Mouse (Mus musculus): ENCODE data around the gene Eepd1. TPM values are rescaled to one million over a fixed set of nuclear protein-coding genes. Genes with fewer than 3 reads are reported as not detected.

Eepd1 gene
- total and polyA plus RNA-seq, 2 experiments from 2014 or later: 19.9 to 21.4 TPM

- 55% methylated on average over 4 of the region's 4 CpGs for WGBS
- H3K27me3 ChIP-seq (ENCODE audit: control insufficient read depth, insufficient read depth, low read length): no peaks in the 10 kb centered on the region
- H3K36me3 ChIP-seq (replicated peaks; ENCODE audit: control insufficient read depth, insufficient read depth, low read length): no peaks in the 10 kb centered on the region
- H3K4me2 ChIP-seq (ENCODE audit: low read depth, low read length): no peak overlapping the region
- no peak overlapping the region for H3K9ac ChIP-seq (replicated peaks; ENCODE audit: low read depth, low read length)
- ATAC-seq (ENCODE audit: insufficient read depth, low read depth) (no peak), DNase-seq (ENCODE audit: low spot score) (no peak)
- no peaks in the 10 kb centered on the region for H3K4me1 ChIP-seq (ENCODE audit: control insufficient read depth, insufficient read depth)
- no peak for TF ChIP-seq CTCF (IDR thresholded peaks at IDR 0.05; ENCODE audit: low read depth)
- no peak for TF ChIP-seq EP300 (IDR thresholded peaks at IDR 0.05; ENCODE audit: low read depth)
- no peak overlapping the region for H3K27ac ChIP-seq (ENCODE audit: low read depth)
- H3K4me3 ChIP-seq (ENCODE audit: low read depth, low read length): no peak overlapping the region
- no peaks in the 10 kb centered on the region for H3K9me3 ChIP-seq (replicated peaks; ENCODE audit: control insufficient read depth, low read length)
Observed at GRCm38 (mm10) chr9:25450394-25450793, 31.0 kb upstream of the Eepd1 start.

GRCm38 (mm10) chr9:25455027-25455426, 26.3 kb upstream of the Eepd1 start:
- TF ChIP-seq CTCF (IDR thresholded peaks at IDR 0.05; ENCODE audit: low read depth) (no peak), EP300 (IDR thresholded peaks at IDR 0.05; ENCODE audit: low read depth) (no peak)
- ATAC-seq (ENCODE audit: insufficient read depth, low read depth) (no peak), DNase-seq (ENCODE audit: low spot score) (no peak)
- Histone ChIP-seq H3K4me2 (ENCODE audit: low read depth, low read length) (no peak overlapping the region), H3K4me1 (ENCODE audit: control insufficient read depth, insufficient read depth) (no peaks in the 10 kb centered on the region), H3K36me3 (replicated peaks; ENCODE audit: control insufficient read depth, insufficient read depth, low read length) (no peaks in the 10 kb centered on the region), H3K4me3 (ENCODE audit: low read depth, low read length) (no peak overlapping the region), H3K27me3 (ENCODE audit: control insufficient read depth, insufficient read depth, low read length) (no peaks in the 10 kb centered on the region), H3K27ac (ENCODE audit: low read depth) (no peak overlapping the region), H3K9me3 (replicated peaks; ENCODE audit: control insufficient read depth, low read length) (no peaks in the 10 kb centered on the region), H3K9ac (replicated peaks; ENCODE audit: low read depth, low read length) (no peak overlapping the region)
- whole genome bisulfite sequencing: 55% methylated on average over 2 of the region's 2 CpGs

- Histone ChIP-seq H3K4me1 (ENCODE audit: control insufficient read depth, insufficient read depth) (no peaks in the 10 kb centered on the region; the same call in 1 of the 2 replicates), H3K9me3 (replicated peaks; ENCODE audit: control insufficient read depth, low read length) (no peaks in the 10 kb centered on the region), H3K4me3 (ENCODE audit: low read depth, low read length) (no peak overlapping the region), H3K27ac (ENCODE audit: low read depth) (no peak overlapping the region), H3K4me2 (ENCODE audit: low read depth, low read length) (no peak overlapping the region), H3K27me3 (ENCODE audit: control insufficient read depth, insufficient read depth, low read length) (no peaks in the 10 kb centered on the region), H3K9ac (replicated peaks; ENCODE audit: low read depth, low read length) (no peak overlapping the region), H3K36me3 (replicated peaks; ENCODE audit: control insufficient read depth, insufficient read depth, low read length) (no peaks in the 10 kb centered on the region)
- ATAC-seq (ENCODE audit: insufficient read depth, low read depth): no peak
- TF ChIP-seq EP300 (IDR thresholded peaks at IDR 0.05; ENCODE audit: low read depth): no peak
- TF ChIP-seq CTCF (IDR thresholded peaks at IDR 0.05; ENCODE audit: low read depth): no peak
- 53% methylated on average over 10 of the region's 10 CpGs for WGBS
- DNase-seq (ENCODE audit: low spot score): no peak
Observed at GRCm38 (mm10) chr9:25460835-25461555, 20.4 kb upstream of the Eepd1 start.

DNA sequence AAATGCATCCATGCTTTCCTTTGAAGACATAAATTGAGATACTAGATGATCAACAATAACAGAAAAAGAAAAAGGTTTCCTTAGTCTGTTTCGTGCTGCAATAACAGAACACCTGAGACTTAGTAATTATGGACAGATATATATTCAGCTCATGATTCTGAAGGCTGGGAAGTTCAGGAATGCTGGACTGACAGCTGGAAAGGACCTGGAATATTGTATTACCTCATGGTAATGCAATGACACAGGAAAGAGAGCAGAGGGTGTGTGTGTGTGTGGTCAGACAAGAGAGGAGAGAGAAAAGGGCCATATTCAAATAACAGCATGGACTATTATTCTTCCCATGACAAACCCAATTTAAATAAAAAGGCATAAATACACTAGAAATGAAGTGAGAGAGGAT, 17.0 kb upstream of the Eepd1 start:
- Histone ChIP-seq H3K4me3 (ENCODE audit: low read depth, low read length) (no peak overlapping the region), H3K9me3 (replicated peaks; ENCODE audit: control insufficient read depth, low read length) (0 out of 2 replicates have a peak, but pooled peaks cover 3% of the 10 kb centered on the region), H3K27me3 (ENCODE audit: control insufficient read depth, insufficient read depth, low read length) (no peaks in the 10 kb centered on the region), H3K4me1 (ENCODE audit: control insufficient read depth, insufficient read depth) (no peaks in the 10 kb centered on the region; the same call in 1 of the 2 replicates), H3K9ac (replicated peaks; ENCODE audit: low read depth, low read length) (no peak overlapping the region), H3K36me3 (replicated peaks; ENCODE audit: control insufficient read depth, insufficient read depth, low read length) (no peaks in the 10 kb centered on the region), H3K27ac (ENCODE audit: low read depth) (no peak overlapping the region; the same call in 1 of the 2 replicates), H3K4me2 (ENCODE audit: low read depth, low read length) (no peak overlapping the region)
- 38% methylated on average over 1 of the region's 1 CpGs for WGBS
- TF ChIP-seq EP300 (IDR thresholded peaks at IDR 0.05; ENCODE audit: low read depth): no peak
- ATAC-seq (ENCODE audit: insufficient read depth, low read depth) (peak; percentile 75; the same call in 1 of the 2 replicates), DNase-seq (ENCODE audit: low spot score) (no peak)

DNA sequence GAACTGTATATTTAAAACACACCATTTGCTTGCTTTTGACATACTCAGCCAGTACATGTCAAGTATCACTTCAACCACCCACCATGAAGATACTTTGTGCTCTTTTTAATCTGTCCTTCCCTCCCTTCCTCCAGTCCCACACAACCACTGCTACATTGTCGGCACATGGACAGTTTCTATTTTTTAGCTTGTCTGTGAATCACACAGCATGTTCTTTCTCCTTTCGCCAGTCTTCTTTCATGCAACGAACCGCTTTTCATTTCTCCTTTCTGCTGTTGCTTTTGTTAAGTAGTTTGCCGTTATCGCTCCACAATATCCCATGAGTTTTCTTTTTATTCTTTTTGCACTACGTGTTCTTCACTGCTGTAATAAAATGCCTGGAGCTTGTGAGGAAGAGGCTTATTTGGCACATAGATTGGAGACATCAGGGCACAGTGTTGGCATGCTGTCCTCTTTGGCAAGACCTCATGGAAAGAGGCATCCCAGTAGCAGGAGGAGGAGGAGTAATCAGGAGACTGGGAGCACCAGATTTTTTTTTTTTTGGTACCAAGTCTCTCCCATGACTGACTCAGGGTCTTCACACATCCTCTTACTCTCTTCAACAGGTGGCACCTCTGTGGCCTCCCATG, 1.8 kb upstream of the Eepd1 start:
- H3K27ac ChIP-seq (ENCODE audit: low read depth): no peak overlapping the region
- H3K4me3 ChIP-seq (ENCODE audit: low read depth, low read length): no peak overlapping the region
- H3K9ac ChIP-seq (replicated peaks; ENCODE audit: low read depth, low read length): no peak overlapping the region
- no peaks in the 10 kb centered on the region for H3K36me3 ChIP-seq (replicated peaks; ENCODE audit: control insufficient read depth, insufficient read depth, low read length)
- H3K4me2 ChIP-seq (ENCODE audit: low read depth, low read length): no peak overlapping the region
- DNase-seq (ENCODE audit: low spot score): no peak
- H3K27me3 ChIP-seq (ENCODE audit: control insufficient read depth, insufficient read depth, low read length): no peaks in the 10 kb centered on the region
- ATAC-seq (ENCODE audit: insufficient read depth, low read depth): no peak
- TF ChIP-seq EP300 (IDR thresholded peaks at IDR 0.05; ENCODE audit: low read depth): no peak
- TF ChIP-seq CTCF (IDR thresholded peaks at IDR 0.05; ENCODE audit: low read depth): no peak
- no peaks in the 10 kb centered on the region for H3K9me3 ChIP-seq (replicated peaks; ENCODE audit: control insufficient read depth, low read length)
- peaks cover 24% of the 10 kb centered on the region for H3K4me1 ChIP-seq (ENCODE audit: control insufficient read depth, insufficient read depth)
- WGBS: 89% methylated on average over 7 of the region's 7 CpGs
